Mouse (Mus musculus) midbrain, embryonic 15.5 days (tissue): ENCODE data around the gene Tpbpa. TPM values are rescaled to one million over a fixed set of nuclear protein-coding genes. Genes with fewer than 3 reads are reported as not detected.
"Not testable (repeated sequence)": the region's sequence is repeated elsewhere in the genome, so short reads cannot be mapped to it uniquely, and the experiment has no call there.

Experiments used
- ATAC-seq: fragments of 200-750 bp; cut with Nextera tagmentation; replicated peaks from 2 replicates; pipeline ENCODE4 v1.8.0; 2017; ENCODE audit warnings: moderate TSS enrichment
- H3K27ac ChIP-seq: fragments of 300-500 bp; sonication (generic); 2 replicates; pipeline ENCODE4 v1.5.1; 2015; ENCODE audit warnings: mild to moderate bottlenecking, inconsistent platforms
- H3K27me3 ChIP-seq: fragments of 300-500 bp; sonication (generic); replicated peaks from 2 replicates; pipeline ENCODE4 v1.6.1; 2015; ENCODE audit warnings: inconsistent platforms
- H3K36me3 ChIP-seq: fragments of 300-500 bp; sonication (generic); replicated peaks from 2 replicates; pipeline ENCODE4 v1.6.1; 2015; ENCODE audit warnings: inconsistent platforms
- H3K4me1 ChIP-seq: fragments of 300-500 bp; sonication (generic); 2 replicates; pipeline ENCODE4 v1.6.1; 2015; ENCODE audit warnings: inconsistent platforms
- H3K4me2 ChIP-seq: fragments of 300-500 bp; sonication (generic); 2 replicates; pipeline ENCODE4 v1.6.1; 2015; ENCODE audit warnings: inconsistent platforms, mild to moderate bottlenecking, moderate library complexity
- H3K4me3 ChIP-seq: fragments of 300-500 bp; sonication (generic); 2 replicates; pipeline ENCODE4 v1.5.1; 2015; ENCODE audit warnings: mild to moderate bottlenecking, inconsistent platforms
- H3K9ac ChIP-seq: fragments of 300-500 bp; sonication (generic); 2 replicates; pipeline ENCODE4 v1.6.1; 2015; ENCODE audit warnings: mild to moderate bottlenecking, inconsistent platforms
- H3K9me3 ChIP-seq: fragments of 300-500 bp; sonication (generic); 2 replicates; pipeline ENCODE4 v1.6.1; 2016; ENCODE audit warnings: inconsistent platforms
- WGBS: fragments of 180-500 bp; shearing (Covaris S2); methylation state at CpG from one replicate; pipeline ENCODE4 v1.1.7; 2015; ENCODE audit warnings: mixed read lengths; 5-methylcytosine and 5-hydroxymethylcytosine counted together
- polyA plus RNA-seq: library from polyadenylated mRNA; unstranded; fragments of >200 nt; fragmentation: Nextera tagmentation; extraction: Ambion mirVana; gene quantifications from 2 replicates; pipeline ENCODE4 v1.2.1, GENCODE M21; 2015

Gene Tpbpa
- polyA plus RNA-seq: not detected in 2 replicates

DNA sequence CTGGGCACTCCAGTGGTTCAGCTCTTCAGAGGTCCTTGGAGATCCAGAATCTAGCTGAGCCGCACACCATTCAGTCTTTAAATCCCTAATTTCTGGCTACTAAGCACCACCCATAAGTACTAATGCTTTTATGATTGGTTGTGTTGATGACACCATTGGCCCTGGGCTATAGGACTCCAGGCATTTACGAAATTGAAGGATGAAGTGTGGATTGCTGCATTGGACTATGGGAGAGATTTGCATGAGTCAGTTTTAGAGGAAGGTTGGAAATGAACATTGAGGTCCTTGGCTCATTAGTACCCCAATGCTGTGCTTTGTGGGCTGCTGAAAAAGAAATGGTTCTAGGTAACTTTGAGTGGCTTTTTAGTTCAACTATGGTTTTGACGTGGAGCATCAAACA, at the start of gene Tpbpa:
Gene Tpbpa, minus strand, starts transcription at position 101 of the 400 bp plus-strand sequence.
- not testable (repeated sequence) for H3K4me2 ChIP-seq, H3K36me3 ChIP-seq, H3K4me3 ChIP-seq, H3K4me1 ChIP-seq, H3K27me3 ChIP-seq, H3K9me3 ChIP-seq, H3K27ac ChIP-seq, ATAC-seq, H3K9ac ChIP-seq
- WGBS: 75% methylated on average over 3 of the region's 3 CpGs

GRCm38 (mm10) chr13:60986915-60987314, 45.1 kb upstream of the Tpbpa start:
- 70% methylated on average over 5 of the region's 5 CpGs for WGBS
- H3K4me2 ChIP-seq, ATAC-seq: not testable (repeated sequence)

DNA sequence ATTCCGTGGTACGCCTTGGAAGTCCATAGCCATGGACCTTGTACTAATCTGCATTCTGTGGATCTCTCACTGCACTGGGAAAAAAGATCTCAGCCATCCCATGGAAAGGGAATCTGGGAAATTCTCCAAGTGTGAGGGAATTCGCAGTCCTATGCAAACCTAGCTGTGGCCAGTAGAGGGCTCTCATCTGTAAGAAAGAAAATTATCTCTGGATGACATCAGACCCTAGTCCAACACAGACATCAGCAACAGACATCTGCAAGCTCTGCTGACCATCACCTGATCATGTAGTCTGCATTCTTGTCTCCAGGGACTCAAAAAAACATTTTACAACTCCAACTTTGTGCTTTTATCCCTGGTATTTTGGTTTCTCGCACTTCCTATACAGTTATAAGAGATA, 30.5 kb upstream of the Tpbpa start:
- not testable (repeated sequence) for H3K4me1 ChIP-seq, H3K4me3 ChIP-seq, H3K9ac ChIP-seq, ATAC-seq, H3K4me2 ChIP-seq, H3K27me3 ChIP-seq, H3K9me3 ChIP-seq, H3K27ac ChIP-seq, H3K36me3 ChIP-seq
- 78% methylated on average over 4 of the region's 4 CpGs for WGBS

More at GRCm38 (mm10) chr13:60986915-60987314, 45.1 kb upstream of the Tpbpa start:
- not testable (repeated sequence) for H3K9ac ChIP-seq, H3K27ac ChIP-seq, H3K4me1 ChIP-seq, H3K36me3 ChIP-seq, H3K27me3 ChIP-seq, H3K4me3 ChIP-seq, H3K9me3 ChIP-seq

GRCm38 (mm10) chr13:60963985-60964384, 22.2 kb upstream of the Tpbpa start:
- H3K4me1 ChIP-seq, H3K27me3 ChIP-seq, ATAC-seq, H3K4me3 ChIP-seq, H3K4me2 ChIP-seq, H3K9me3 ChIP-seq, H3K27ac ChIP-seq, H3K9ac ChIP-seq, H3K36me3 ChIP-seq: not testable (repeated sequence)
- 27% methylated on average over 5 of the region's 5 CpGs for WGBS

- H3K9ac ChIP-seq: no peak overlapping the region
- no peak overlapping the region for H3K27ac ChIP-seq
- H3K9me3 ChIP-seq: peaks cover 9% of the 10 kb centered on the region; the same call in 1 of the 2 replicates
- no peak overlapping the region for H3K4me3 ChIP-seq
- ATAC-seq: no peak
- no peaks in the 10 kb centered on the region for H3K27me3 ChIP-seq
- H3K4me2 ChIP-seq: no peak overlapping the region
- H3K4me1 ChIP-seq: no peaks in the 10 kb centered on the region
- no peaks in the 10 kb centered on the region for H3K36me3 ChIP-seq
- 69% methylated on average over 5 of the region's 5 CpGs for WGBS
Measured at GRCm38 (mm10) chr13:60961706-60962105, 19.9 kb upstream of the Tpbpa start.

DNA sequence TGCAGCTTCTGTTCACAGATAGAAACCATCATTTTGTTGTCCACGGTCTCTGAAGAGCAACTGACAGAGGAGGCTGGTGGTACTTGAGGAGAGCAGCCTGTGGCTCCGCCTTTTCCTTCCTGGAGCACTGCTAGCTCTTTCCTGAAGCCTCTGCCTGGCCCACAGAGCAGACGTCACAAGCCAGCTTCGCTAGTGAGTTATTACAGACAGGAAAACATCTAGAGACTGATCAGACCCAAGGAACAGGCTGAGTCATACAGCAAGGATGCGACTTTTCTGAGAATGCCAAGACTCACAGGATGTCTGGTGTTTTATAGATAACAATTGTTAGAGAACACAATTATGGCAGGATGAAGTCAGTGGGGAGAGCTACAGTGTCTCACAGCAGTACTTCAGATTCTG, 5.3 kb downstream of the Tpbpa start, which contains the start of the genes Gm49391 and Ctla2a:
Gene Gm49391, minus strand, starts transcription at position 72 of the 402 bp plus-strand sequence.
Gene Ctla2a, minus strand, starts transcription at position 126 of the 402 bp plus-strand sequence.
- ATAC-seq: no peak
- WGBS: 69% methylated on average over 5 of the region's 5 CpGs
- no peaks in the 10 kb centered on the region for H3K9me3 ChIP-seq

DNA sequence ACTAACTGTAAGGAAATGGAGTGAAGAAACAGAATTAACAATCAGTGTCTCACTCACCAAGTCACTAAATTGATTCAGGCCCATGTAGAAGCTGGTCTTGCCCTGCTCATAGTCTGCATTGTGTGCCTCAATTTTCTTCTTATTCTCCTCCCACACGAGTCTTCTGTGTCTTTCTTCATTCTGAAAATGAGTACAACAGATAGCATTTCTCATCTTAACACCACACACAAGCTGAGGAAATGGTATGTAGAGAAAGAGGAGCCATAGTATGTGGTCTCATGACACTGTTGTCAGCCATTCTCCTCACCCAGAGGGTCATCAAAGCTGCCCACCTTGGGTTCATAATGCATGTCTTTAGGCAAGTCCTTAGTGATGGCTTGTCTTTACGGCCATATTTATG, 6.3 kb downstream of the Tpbpa start, which contains the start of gene Gm49393:
Gene Gm49393, minus strand, starts transcription at position 101 of the 400 bp plus-strand sequence.
- not testable (repeated sequence) for H3K9me3 ChIP-seq, ATAC-seq, H3K4me3 ChIP-seq, H3K27me3 ChIP-seq, H3K4me1 ChIP-seq, H3K36me3 ChIP-seq, H3K9ac ChIP-seq, H3K27ac ChIP-seq, H3K4me2 ChIP-seq
- WGBS: 68% methylated on average over 2 of the region's 2 CpGs

More for the DNA sequence above, 5.3 kb downstream of the Tpbpa start, which contains the start of the genes Gm49391 and Ctla2a:
- no peak within 1 kb of the TSS for H3K4me3 ChIP-seq
- H3K27ac ChIP-seq: no peak within 1 kb of the TSS
- no peak within 1 kb of the TSS for H3K4me2 ChIP-seq
- H3K9ac ChIP-seq: no peak within 1 kb of the TSS
- no peaks in the 10 kb centered on the region for H3K36me3 ChIP-seq
- H3K4me1 ChIP-seq: no peaks in the 10 kb centered on the region
- no peaks in the 10 kb centered on the region for H3K27me3 ChIP-seq

GRCm38 (mm10) chr13:60904780-60905179, 37.0 kb downstream of the Tpbpa start, which contains the start of gene Tpbpb:
TSS of gene Tpbpb (minus strand) at chr13:60904880.
- H3K36me3 ChIP-seq, H3K4me2 ChIP-seq, H3K4me3 ChIP-seq, H3K4me1 ChIP-seq, H3K27ac ChIP-seq, H3K9ac ChIP-seq, H3K27me3 ChIP-seq, ATAC-seq, H3K9me3 ChIP-seq: not testable (repeated sequence)
- WGBS: 87% methylated on average over 2 of the region's 2 CpGs

GRCm38 (mm10) chr13:60897328-60897727, 44.5 kb downstream of the Tpbpa start, which contains the start of gene Ctla2b:
TSS of gene Ctla2b (minus strand) at chr13:60897447.
- no peak within 1 kb of the TSS for H3K27ac ChIP-seq
- no peaks in the 10 kb centered on the region for H3K4me1 ChIP-seq
- H3K27me3 ChIP-seq: no peaks in the 10 kb centered on the region
- peaks cover 2% of the 10 kb centered on the region; the same call in 1 of the 2 replicates for H3K9me3 ChIP-seq
- no peak for ATAC-seq
- H3K9ac ChIP-seq: no peak within 1 kb of the TSS
- no peak within 1 kb of the TSS for H3K4me2 ChIP-seq
- WGBS: 92% methylated on average over 3 of the region's 3 CpGs
- no peaks in the 10 kb centered on the region for H3K36me3 ChIP-seq
- H3K4me3 ChIP-seq: no peak within 1 kb of the TSS

GRCm38 (mm10) chr13:60896794-60897193, 45.0 kb downstream of the Tpbpa start, which contains the start of gene Gm49392:
TSS of gene Gm49392 (minus strand) at chr13:60896894.
- not testable (repeated sequence) for H3K9ac ChIP-seq, ATAC-seq
- WGBS: 84% methylated on average over 8 of the region's 8 CpGs

GRCm38 (mm10) chr13:60895406-60896160, 46.2 kb downstream of the Tpbpa start:
- H3K36me3 ChIP-seq: no peaks in the 10 kb centered on the region
- H3K9me3 ChIP-seq: peaks cover 2% of the 10 kb centered on the region; the same call in 1 of the 2 replicates
- no peak overlapping the region for H3K4me2 ChIP-seq
- no peak for ATAC-seq
- no peak overlapping the region for H3K4me3 ChIP-seq
- no peaks in the 10 kb centered on the region for H3K4me1 ChIP-seq
- no peak overlapping the region for H3K9ac ChIP-seq
- no peaks in the 10 kb centered on the region for H3K27me3 ChIP-seq
- H3K27ac ChIP-seq: no peak overlapping the region

More at GRCm38 (mm10) chr13:60896794-60897193, 45.0 kb downstream of the Tpbpa start, which contains the start of gene Gm49392:
- H3K4me1 ChIP-seq, H3K27me3 ChIP-seq, H3K4me3 ChIP-seq, H3K9me3 ChIP-seq, H3K4me2 ChIP-seq, H3K36me3 ChIP-seq, H3K27ac ChIP-seq: not testable (repeated sequence)

DNA sequence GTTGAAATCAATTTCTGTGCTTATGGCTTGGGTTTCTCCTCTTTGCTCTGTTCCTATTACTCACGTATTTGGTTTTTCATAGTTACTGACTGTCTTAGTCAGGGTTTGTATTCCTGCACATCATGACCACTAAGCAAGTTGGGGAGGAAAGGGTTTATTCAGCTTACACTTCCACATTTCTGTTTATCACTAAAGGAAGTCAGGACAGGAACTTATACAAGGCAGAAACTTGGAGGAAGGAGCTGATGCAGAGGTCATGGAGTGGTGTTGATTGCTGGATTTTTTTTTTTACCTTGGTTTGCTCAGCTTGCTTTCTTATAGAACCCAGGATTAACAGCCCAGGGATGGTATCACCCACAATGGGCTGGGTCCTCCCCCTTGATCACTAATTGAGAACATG, 49.5 kb downstream of the Tpbpa start:
- WGBS: 96% methylated on average over 1 of the region's 1 CpGs
- no peak overlapping the region for H3K27ac ChIP-seq
- ATAC-seq: no peak

More for the DNA sequence above, 49.5 kb downstream of the Tpbpa start:
- H3K9me3 ChIP-seq: no peaks in the 10 kb centered on the region; the same call in 1 of the 2 replicates
- H3K36me3 ChIP-seq: no peaks in the 10 kb centered on the region
- no peak overlapping the region for H3K4me3 ChIP-seq
- no peaks in the 10 kb centered on the region for H3K4me1 ChIP-seq
- no peak overlapping the region for H3K9ac ChIP-seq
- no peak overlapping the region for H3K4me2 ChIP-seq
- no peaks in the 10 kb centered on the region for H3K27me3 ChIP-seq
